Mouse (Mus musculus) fibroblast of lung, adult 2 months (primary cell): ENCODE results near the gene Psmd3.
"Not testable (repeated sequence)": the region's sequence is repeated elsewhere in the genome, so short reads cannot be mapped to it uniquely, and the experiment has no call there.

ENCODE experiments used
- DNase-seq: peaks from one replicate; pipeline ENCODE4 v3.0.0-alpha.2; 2011; ENCODE audit warnings: low read depth

Psmd3 gene

GRCm38 (mm10) chr11:98693201-98693600, 10.8 kb downstream of the Psmd3 start:
- no peak for DNase-seq

- DNase-seq: no peak
These were observed 11.4 kb downstream of the Psmd3 start for GRCm38 (mm10) chr11:98693746-98694145.

DNA sequence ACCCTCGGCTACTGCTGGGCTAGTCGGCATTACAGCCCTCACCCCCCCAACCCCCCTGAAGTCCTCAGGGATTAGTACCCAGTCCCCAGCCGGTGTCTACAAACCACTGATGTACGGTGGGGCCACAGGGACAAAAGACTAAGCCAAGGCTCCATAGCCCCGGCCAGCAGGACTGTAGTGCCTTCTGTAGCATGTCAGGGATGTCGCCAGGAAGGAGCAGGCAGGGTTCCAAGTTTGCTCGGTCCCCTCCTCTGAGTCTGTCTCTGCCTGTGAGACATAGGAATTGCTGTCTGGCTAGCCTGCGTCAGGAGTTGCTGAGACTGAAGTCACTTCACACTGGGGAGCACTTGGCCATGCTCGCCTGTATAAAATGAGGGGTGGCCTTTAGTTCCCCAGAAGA, 11.9 kb downstream of the Psmd3 start:
- DNase-seq: no peak

DNA sequence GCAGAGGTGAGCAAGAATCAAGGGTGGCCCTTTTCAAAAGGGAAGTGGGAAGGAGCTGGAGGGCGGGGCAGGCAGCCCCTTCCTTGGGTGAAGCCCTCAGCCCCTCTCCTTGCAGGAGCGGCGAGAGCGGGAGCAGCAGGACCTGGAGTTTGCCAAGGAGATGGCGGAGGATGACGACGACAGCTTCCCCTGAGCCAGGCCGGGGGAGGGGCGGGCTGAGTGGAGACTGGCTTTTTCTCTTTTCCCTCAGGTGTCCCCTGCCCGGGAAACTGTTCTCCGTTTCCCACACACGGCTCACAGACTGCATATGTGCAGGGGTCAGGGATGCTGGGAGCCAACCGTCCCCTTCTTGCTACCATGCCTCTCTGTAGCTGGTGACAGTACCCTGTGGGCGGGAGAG, 13.1 kb downstream of the Psmd3 start:
- DNase-seq: no peak

DNA sequence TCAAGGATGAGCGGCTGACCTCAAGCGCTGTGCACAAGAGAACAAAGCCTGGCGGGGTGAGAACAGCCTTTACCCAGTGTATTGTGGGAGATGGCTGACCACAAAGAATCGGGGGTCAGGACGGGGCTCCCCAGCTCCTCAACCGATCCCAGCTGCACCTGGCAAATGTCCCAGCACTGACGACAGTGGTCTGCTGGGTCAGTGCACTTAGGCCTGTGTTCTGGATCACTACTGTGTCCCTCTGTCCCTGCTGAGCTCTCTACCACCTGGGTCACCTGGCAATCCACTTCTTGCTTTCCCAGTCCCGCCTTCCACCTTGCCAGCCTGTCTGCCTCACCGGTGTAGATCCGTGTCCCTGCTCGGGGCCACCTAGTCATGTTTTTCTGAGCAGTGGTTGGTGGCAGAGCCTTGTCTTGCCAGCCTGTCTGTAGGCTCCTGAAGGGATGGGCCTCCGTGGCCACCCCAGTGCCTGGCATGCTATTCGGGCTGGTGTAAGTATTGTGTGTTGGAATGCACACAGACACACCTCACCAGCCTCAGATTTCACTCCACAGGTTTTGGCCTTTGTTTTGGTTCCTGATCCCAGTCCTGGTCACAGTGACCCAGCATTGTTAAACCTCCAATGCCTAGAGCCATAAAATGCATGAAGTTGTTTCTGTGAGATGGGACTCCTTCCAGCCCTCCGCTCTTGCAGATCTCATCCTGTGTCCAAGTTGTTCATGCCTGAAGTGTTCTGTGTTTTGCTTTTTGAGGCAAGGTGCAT, 14.3 kb downstream of the Psmd3 start:
- DNase-seq: no peak

DNA sequence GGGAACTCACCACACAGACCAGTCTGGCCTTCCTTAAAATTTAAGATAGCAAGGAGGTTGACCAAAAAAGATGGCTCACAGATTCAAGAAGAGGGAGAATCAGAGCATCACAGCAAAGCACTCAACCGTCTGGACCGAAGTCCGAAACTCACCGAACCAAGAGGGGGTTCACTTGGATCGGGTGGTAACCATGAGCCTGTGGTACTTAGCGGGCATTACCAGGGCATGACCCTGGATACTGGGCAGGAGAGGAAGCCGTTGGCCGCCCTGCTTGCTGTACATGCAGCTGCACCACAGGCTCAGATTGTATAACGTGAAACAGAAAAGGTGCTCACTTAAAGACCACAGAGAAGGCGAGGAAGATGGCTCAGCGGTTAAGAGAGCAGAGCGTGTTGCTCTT, 14.9 kb downstream of the Psmd3 start:
- no peak for DNase-seq

DNA sequence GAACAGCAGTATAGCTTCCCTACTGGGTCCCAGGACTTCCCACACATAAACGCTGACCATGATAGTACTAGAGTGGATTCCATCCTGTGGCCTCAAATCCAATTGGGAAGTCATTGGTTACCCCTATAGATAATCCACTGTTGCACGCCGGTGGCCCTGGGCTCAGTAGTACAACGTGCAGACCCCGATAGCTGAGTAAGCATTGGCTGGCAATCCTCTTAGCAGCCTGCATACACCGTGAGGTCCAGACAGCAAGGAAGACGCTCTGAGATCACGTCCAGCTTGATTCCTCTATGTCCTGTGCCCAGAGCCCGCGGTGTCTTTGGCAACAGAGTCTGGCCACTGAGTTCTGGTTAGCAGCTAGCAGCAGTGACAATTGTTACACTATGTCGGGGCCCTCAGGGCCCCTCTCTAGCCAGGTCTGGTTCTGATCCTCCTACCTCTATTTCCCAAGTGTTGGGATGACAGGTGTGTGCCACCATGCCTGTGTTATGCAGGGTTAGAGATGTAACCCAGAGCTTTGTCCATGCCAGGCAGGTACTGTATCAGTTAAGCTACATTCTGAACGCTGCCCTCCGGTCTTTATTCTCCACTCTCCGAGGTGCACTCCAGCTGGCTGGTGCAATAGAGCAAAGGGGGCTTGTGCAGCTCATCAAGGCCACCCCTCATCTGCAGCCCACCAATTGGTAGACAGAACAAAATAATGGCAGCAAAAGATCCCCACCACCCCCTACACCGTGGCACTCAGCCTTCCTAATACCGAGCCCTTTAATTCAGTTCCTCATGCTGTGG, 16.7 kb downstream of the Psmd3 start:
- DNase-seq: no peak

- DNase-seq: no peak
These were observed 17.6 kb downstream of the Psmd3 start for GRCm38 (mm10) chr11:98699911-98700310.

GRCm38 (mm10) chr11:98701213-98701670, 18.9 kb downstream of the Psmd3 start, which contains the start of gene Csf3:
Gene Csf3 (plus strand): TSS chr11:98701263.
- no peak for DNase-seq

GRCm38 (mm10) chr11:98702323-98702722, 20.0 kb downstream of the Psmd3 start:
- DNase-seq: no peak

DNA sequence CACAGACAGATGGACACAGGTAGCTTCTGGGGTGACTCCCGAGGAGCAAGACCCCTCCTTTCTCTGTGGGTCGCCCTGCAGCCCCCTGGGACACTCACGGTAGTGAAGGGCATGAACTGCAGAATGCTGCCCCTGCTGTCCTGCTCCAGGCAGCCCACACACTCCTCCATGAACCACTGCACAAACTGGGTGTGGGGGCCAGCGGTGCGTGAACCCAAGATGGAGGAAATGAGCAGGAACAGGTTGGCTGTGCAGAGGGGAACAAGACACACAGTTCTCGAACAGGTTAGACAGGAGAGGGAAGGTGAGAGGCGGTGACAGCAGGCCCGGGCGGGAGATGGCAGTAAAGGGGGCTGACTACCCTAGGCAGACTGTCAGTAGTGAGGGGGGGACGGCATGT, 22.7 kb downstream of the Psmd3 start:
- DNase-seq: no peak

- no peak for DNase-seq
These were observed 25.3 kb downstream of the Psmd3 start for GRCm38 (mm10) chr11:98707401-98708281.

GRCm38 (mm10) chr11:98708282-98708956, 26.1 kb downstream of the Psmd3 start:
- no peak for DNase-seq

GRCm38 (mm10) chr11:98709001-98709741, 26.8 kb downstream of the Psmd3 start:
- no peak for DNase-seq

DNA sequence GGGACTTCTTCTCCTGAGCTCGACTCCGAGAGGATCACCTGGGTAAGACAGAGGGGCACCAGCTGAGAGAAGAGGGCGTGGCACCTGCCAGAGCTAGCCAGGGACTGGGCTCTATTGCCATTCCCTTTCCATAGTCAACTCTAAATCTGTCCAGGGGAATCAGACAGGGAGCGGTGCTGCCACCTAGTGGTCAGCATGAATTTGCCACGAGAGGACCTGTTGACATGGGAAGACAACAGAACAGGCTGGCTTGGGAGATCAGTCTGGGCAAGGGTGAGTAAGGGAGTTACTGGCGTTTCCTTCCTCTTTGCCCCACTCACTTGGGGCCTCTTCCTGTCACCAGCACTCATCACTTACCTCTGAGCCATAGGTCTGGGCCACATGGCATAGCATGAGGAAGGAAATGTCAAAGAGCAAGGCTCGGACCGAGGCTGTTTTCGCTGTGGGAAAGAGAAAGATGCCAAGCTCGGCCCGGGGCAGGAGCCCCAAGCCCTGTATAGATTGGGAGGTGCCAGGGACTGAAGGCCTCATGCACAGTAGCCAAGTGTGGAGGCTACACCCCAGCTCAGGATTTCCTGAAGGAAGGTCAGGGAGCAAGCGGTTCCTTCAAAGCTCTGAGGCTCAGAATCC, 28.2 kb downstream of the Psmd3 start:
- peak; percentile 73 for DNase-seq

- no peak for DNase-seq
These were observed 28.7 kb downstream of the Psmd3 start for GRCm38 (mm10) chr11:98711046-98711434.

GRCm38 (mm10) chr11:98712009-98712408, 29.7 kb downstream of the Psmd3 start:
- DNase-seq: not testable (repeated sequence)

GRCm38 (mm10) chr11:98713703-98714102, 31.3 kb downstream of the Psmd3 start:
- DNase-seq: no peak

GRCm38 (mm10) chr11:98715946-98716345, 33.6 kb downstream of the Psmd3 start:
- no peak for DNase-seq

GRCm38 (mm10) chr11:98717904-98718303, 35.5 kb downstream of the Psmd3 start:
- DNase-seq: no peak
